Mouse (Mus musculus): ENCODE measurements around the gene Kcnk3. TPM values are rescaled to one million over a fixed set of nuclear protein-coding genes. Genes with fewer than 3 reads are reported as not detected.

Kcnk3 gene
- total and polyA plus RNA-seq, 2 experiments from 2014 or later: 12.7 to 23.2 TPM

DNA sequence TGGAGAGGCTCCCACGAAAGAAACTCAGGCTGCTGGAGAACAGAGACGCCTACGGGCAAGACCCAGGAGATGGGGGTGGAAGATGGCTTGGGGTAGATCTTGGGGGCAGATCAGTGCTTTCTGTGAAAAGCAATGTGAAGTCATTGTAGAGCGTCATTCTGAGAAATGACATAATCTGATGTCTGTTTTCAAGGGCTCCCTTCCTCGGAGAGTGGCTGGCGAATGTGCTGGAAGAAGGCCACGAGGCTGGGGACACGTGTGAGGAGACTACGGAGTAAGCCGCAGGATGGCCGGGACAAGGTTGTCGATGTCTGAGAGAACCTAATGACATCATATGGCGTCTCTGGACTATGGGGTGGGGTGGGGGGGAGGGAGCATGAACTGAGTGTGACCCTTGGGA is 34.0 kb upstream of the Kcnk3 start:
- Histone ChIP-seq H3K9me3 (ENCODE audit: low read length) (no peaks in the 10 kb centered on the region), H3K4me1 (ENCODE audit: insufficient read depth, low read length) (no peaks in the 10 kb centered on the region), H3K4me2 (ENCODE audit: low read depth, low read length) (no peak overlapping the region), H3K4me3 (ENCODE audit: low read length) (no peak overlapping the region), H3K27ac (no peak overlapping the region), H3K9ac (replicated peaks; ENCODE audit: low read length) (no peak overlapping the region), H3K27me3 (ENCODE audit: insufficient read depth, low read length) (no peaks in the 10 kb centered on the region), H3K36me3 (ENCODE audit: insufficient read depth, low read length) (no peaks in the 10 kb centered on the region)
- DNase-seq (ENCODE audit: low spot score) (no peak), ATAC-seq (no peak)
- no peak for TF ChIP-seq CTCF (IDR thresholded peaks at IDR 0.05; ENCODE audit: low read depth)
- 92% methylated on average over 13 of the region's 13 CpGs for WGBS

DNA sequence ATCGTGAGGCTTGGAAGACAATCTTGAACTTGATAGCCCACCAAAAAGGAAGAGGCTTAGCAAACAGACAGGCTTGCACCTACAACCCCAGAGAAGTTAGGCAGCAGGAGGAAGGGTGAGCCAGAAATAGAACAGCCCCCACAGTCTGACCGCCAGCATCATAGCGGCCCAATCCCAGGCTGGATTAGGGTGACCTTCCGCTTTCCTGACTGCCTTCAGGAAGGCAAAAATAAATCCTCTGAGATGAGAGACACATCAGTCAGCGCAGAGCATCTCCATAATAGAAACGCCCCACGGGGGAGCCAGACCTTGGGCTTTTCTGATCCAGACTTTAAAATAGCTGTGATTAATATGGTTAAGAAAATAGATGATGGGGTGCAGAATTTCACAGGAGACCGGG is 33.0 kb upstream of the Kcnk3 start:
- DNase-seq (ENCODE audit: low spot score) (no peak), ATAC-seq (no peak)
- Histone ChIP-seq H3K4me3 (ENCODE audit: low read length) (no peak overlapping the region), H3K4me2 (ENCODE audit: low read depth, low read length) (no peak overlapping the region), H3K27me3 (ENCODE audit: insufficient read depth, low read length) (no peaks in the 10 kb centered on the region), H3K36me3 (ENCODE audit: insufficient read depth, low read length) (no peaks in the 10 kb centered on the region), H3K9ac (replicated peaks; ENCODE audit: low read length) (no peak overlapping the region), H3K4me1 (ENCODE audit: insufficient read depth, low read length) (no peaks in the 10 kb centered on the region), H3K9me3 (ENCODE audit: low read length) (no peaks in the 10 kb centered on the region), H3K27ac (no peak overlapping the region)
- no peak for TF ChIP-seq CTCF (IDR thresholded peaks at IDR 0.05; ENCODE audit: low read depth)
- 79% methylated on average over 8 of the region's 8 CpGs for WGBS

- Histone ChIP-seq H3K27ac (no peak overlapping the region), H3K4me1 (ENCODE audit: insufficient read depth, low read length) (no peaks in the 10 kb centered on the region), H3K4me2 (ENCODE audit: low read depth, low read length) (no peak overlapping the region), H3K9me3 (ENCODE audit: low read length) (no peaks in the 10 kb centered on the region), H3K27me3 (ENCODE audit: insufficient read depth, low read length) (no peaks in the 10 kb centered on the region), H3K4me3 (ENCODE audit: low read length) (no peak overlapping the region), H3K9ac (replicated peaks; ENCODE audit: low read length) (no peak overlapping the region), H3K36me3 (ENCODE audit: insufficient read depth, low read length) (no peaks in the 10 kb centered on the region)
- TF ChIP-seq CTCF (IDR thresholded peaks at IDR 0.05; ENCODE audit: low read depth): no peak
- 79% methylated on average over 3 of the region's 3 CpGs for WGBS
- ATAC-seq (no peak), DNase-seq (ENCODE audit: low spot score) (no peak)
Observed at GRCm38 (mm10) chr5:30556284-30556683, 31.7 kb upstream of the Kcnk3 start.

- no peak for TF ChIP-seq CTCF (IDR thresholded peaks at IDR 0.05; ENCODE audit: low read depth)
Observed at GRCm38 (mm10) chr5:30559421-30559820, 28.5 kb upstream of the Kcnk3 start.

DNA sequence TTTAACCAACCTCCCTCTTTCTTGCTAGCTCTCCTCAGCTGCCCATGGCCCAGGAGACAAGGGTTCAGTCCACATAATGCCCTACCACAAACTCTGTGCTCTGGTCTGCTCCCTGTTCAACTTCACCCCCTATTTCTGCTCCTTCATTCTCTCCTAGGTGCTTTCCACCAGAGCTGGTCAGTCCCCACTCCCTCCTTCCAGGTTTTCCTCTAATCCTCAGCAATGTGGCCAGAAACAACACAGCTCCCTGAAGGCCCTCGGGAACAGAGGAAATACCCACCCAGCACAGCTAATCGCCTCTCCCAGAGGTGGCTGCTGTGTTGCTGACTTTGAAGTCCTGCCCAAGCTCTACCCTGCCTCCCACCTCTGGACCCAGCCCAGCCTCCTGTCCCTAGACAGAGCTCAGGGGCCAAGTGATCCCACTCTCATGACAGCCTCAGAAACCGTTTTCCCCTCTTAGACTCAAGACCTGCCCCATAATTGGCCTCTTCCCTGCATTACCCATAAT is 27.9 kb upstream of the Kcnk3 start:
- no peak for TF ChIP-seq CTCF (IDR thresholded peaks at IDR 0.05; ENCODE audit: low read depth)
- Histone ChIP-seq H3K27ac (no peak overlapping the region), H3K4me2 (ENCODE audit: low read depth, low read length) (no peak overlapping the region), H3K27me3 (ENCODE audit: insufficient read depth, low read length) (no peaks in the 10 kb centered on the region), H3K36me3 (ENCODE audit: insufficient read depth, low read length) (no peaks in the 10 kb centered on the region), H3K4me3 (ENCODE audit: low read length) (no peak overlapping the region), H3K4me1 (ENCODE audit: insufficient read depth, low read length) (no peaks in the 10 kb centered on the region), H3K9ac (replicated peaks; ENCODE audit: low read length) (no peak overlapping the region), H3K9me3 (ENCODE audit: low read length) (no peaks in the 10 kb centered on the region)
- no peak for ATAC-seq
- DNase-seq (ENCODE audit: low spot score): no peak
- 45% methylated on average over 3 of the region's 3 CpGs for WGBS

More at GRCm38 (mm10) chr5:30559421-30559820, 28.5 kb upstream of the Kcnk3 start:
- Histone ChIP-seq H3K9me3 (ENCODE audit: low read length) (no peaks in the 10 kb centered on the region), H3K4me1 (ENCODE audit: insufficient read depth, low read length) (no peaks in the 10 kb centered on the region), H3K9ac (replicated peaks; ENCODE audit: low read length) (no peak overlapping the region), H3K36me3 (ENCODE audit: insufficient read depth, low read length) (no peaks in the 10 kb centered on the region), H3K4me2 (ENCODE audit: low read depth, low read length) (no peak overlapping the region), H3K27ac (no peak overlapping the region), H3K4me3 (ENCODE audit: low read length) (no peak overlapping the region), H3K27me3 (ENCODE audit: insufficient read depth, low read length) (no peaks in the 10 kb centered on the region)
- no peak for ATAC-seq
- WGBS: 84% methylated on average over 3 of the region's 3 CpGs
- no peak for DNase-seq (ENCODE audit: low spot score)

DNA sequence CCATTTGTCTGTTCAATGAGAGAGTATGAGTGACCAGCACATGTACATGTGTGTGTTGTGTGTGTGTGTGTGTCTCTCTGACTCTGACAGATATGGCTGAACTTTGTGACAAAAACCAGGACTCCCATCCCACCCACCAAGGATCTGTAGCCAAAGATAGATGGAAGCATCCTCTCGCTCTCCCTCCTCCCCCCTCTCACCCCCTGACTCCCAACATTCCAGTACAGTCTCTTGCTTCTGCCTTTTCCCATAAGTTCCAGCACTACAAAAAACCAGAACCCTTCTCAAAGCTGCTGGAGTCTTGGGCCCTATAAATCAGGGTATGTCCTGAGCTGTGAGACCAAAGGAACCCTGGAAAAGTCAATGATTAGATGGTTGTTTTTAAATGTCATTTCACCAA is 19.5 kb upstream of the Kcnk3 start:
- 100% methylated on average over 1 of the region's 1 CpGs for WGBS
- no peaks in the 10 kb centered on the region for H3K36me3 ChIP-seq (ENCODE audit: insufficient read depth, low read length)
- no peak overlapping the region for H3K9ac ChIP-seq (replicated peaks; ENCODE audit: low read length)
- no peak overlapping the region for H3K4me3 ChIP-seq (ENCODE audit: low read length)
- no peak for DNase-seq (ENCODE audit: low spot score)
- H3K4me1 ChIP-seq (ENCODE audit: insufficient read depth, low read length): no peaks in the 10 kb centered on the region
- no peak for TF ChIP-seq CTCF (IDR thresholded peaks at IDR 0.05; ENCODE audit: low read depth)
- H3K27ac ChIP-seq: no peak overlapping the region
- no peaks in the 10 kb centered on the region for H3K9me3 ChIP-seq (ENCODE audit: low read length)
- H3K27me3 ChIP-seq (ENCODE audit: insufficient read depth, low read length): no peaks in the 10 kb centered on the region
- H3K4me2 ChIP-seq (ENCODE audit: low read depth, low read length): no peak overlapping the region
- ATAC-seq: no peak

GRCm38 (mm10) chr5:30571820-30572219 is 16.1 kb upstream of the Kcnk3 start:
- 70% methylated on average over 5 of the region's 5 CpGs for WGBS
- no peak for ATAC-seq
- Histone ChIP-seq H3K4me2 (ENCODE audit: low read depth, low read length) (no peak overlapping the region), H3K36me3 (ENCODE audit: insufficient read depth, low read length) (no peaks in the 10 kb centered on the region), H3K27ac (no peak overlapping the region), H3K4me1 (ENCODE audit: insufficient read depth, low read length) (no peaks in the 10 kb centered on the region), H3K9me3 (ENCODE audit: low read length) (no peaks in the 10 kb centered on the region), H3K4me3 (ENCODE audit: low read length) (no peak overlapping the region), H3K27me3 (ENCODE audit: insufficient read depth, low read length) (no peaks in the 10 kb centered on the region), H3K9ac (replicated peaks; ENCODE audit: low read length) (no peak overlapping the region)
- TF ChIP-seq CTCF (IDR thresholded peaks at IDR 0.05; ENCODE audit: low read depth): no peak
- DNase-seq (ENCODE audit: low spot score): no peak

Measured in hindbrain, postnatal 0 days (tissue).